In the genomic region with DNA sequence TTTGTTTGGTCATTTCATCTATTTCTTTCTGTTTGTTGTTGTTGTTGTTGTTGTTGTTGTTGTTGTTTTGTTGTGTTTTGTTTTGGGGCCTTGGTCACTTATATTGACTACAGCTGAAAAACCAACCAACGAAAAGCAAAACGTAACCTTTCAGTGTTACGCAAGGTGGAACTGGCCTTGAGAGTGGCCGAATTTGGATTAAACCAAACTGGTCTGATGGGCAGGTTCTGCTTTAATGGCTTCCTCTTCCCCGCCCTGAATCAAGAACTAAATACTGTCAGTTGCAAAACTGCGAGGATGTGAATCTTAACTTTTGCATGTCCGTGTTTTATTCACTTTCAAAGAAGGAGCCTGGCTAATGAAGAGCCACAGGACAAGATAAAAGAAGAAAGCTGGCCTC, we compare ENCODE assay signal across 15 mouse cellular contexts.
"Had no signal": no experiment of that assay in that cellular context is flagged by ENCODE, and none has a peak within 500 bp of the region (broad histone marks: within the 10 kb centered on the region; RNA-seq: fewer than 3 reads in every experiment).

No protein-coding gene starts in this region.

- DNase-seq: liver, postnatal 0 days; lung, adult 2 months; lung, postnatal 14 days; lung, postnatal 36 days; retina, postnatal 1 day; right cerebral cortex, adult 18-20 months; right cerebral cortex, postnatal 25 days; right cerebral cortex, postnatal 4 days; spleen, adult 18-20 months; thymus, adult 18-20 months; thymus, postnatal 25 days; thymus, postnatal 4 days had no signal

- ATAC-seq: liver, postnatal 0 days; lung, postnatal 0 days; midbrain, embryonic 13.5 days; midbrain, embryonic 15.5 days had no signal
